14 mouse cellular contexts compared by ENCODE assay signal in genomic region chr10:68147730-68148129, GRCm38 (mm10).
DNase-seq lines count a peak whose midpoint lies in the region; ATAC-seq and TF ChIP-seq lines count a peak whose summit lies in the region.
"Had no signal": no experiment of that assay in that cellular context is flagged by ENCODE, and none has a peak within 500 bp of the region (broad histone marks: within the 10 kb centered on the region; RNA-seq: fewer than 3 reads in every experiment).

No protein-coding gene starts in this region.

- TF ChIP-seq EP300 in heart, adult 2 months (IDR thresholded peaks at IDR 0.05; ENCODE audit: insufficient read depth, low read depth, low read length) = no peak

- no peak overlapping the region for H3K9ac ChIP-seq in heart, adult 2 months (ENCODE audit: low read depth, low read length)
- H3K9ac ChIP-seq in embryonic facial prominence, embryonic 14.5 days (ENCODE audit: low read depth, low read length) = no peak overlapping the region
- H3K9ac ChIP-seq: forebrain, embryonic 12.5 days; hindbrain, embryonic 13.5 days had no signal

- no peaks in the 10 kb centered on the region for H3K27me3 ChIP-seq in heart, adult 2 months (ENCODE audit: control insufficient read depth, insufficient read depth, low read length)
- no peaks in the 10 kb centered on the region for H3K27me3 ChIP-seq in embryonic facial prominence, embryonic 14.5 days (replicated peaks; ENCODE audit: control insufficient read depth, insufficient read depth, low read length)
- no peaks in the 10 kb centered on the region for H3K27me3 ChIP-seq in thymus, adult 2 months (ENCODE audit: control insufficient read depth, insufficient read depth, low read length)
- H3K27me3 ChIP-seq: forebrain, embryonic 12.5 days; hindbrain, embryonic 13.5 days had no signal

- TF ChIP-seq CTCF in heart, adult 2 months (IDR thresholded peaks at IDR 0.05) = no peak
- TF ChIP-seq CTCF in layer of hippocampus, adult 2 months (conservative IDR thresholded peaks at IDR 0.05) = no peak
- no peak for TF ChIP-seq CTCF in thymus, adult 2 months (IDR thresholded peaks at IDR 0.05; ENCODE audit: borderline replicate concordance, control insufficient read depth, extremely low read depth, insufficient read depth, low read length, poor library complexity)

- no peak overlapping the region for H3K4me2 ChIP-seq in embryonic facial prominence, embryonic 14.5 days (ENCODE audit: low read depth, low read length)
- H3K4me2 ChIP-seq: forebrain, embryonic 12.5 days; hindbrain, embryonic 13.5 days had no signal

- intact Hi-C loops in heart, adult 2 months (cut with DNase I) = loop anchor here (2.0 to 5.0 kb wide), 5 partner anchors 45 to 275 kb away; no protein-coding TSS in a partner anchor

- H3K9me3 ChIP-seq in embryonic facial prominence, embryonic 14.5 days (ENCODE audit: control insufficient read depth, low read length) = peaks cover 9% of the 10 kb centered on the region; the same call in 1 of the 2 replicates
- H3K9me3 ChIP-seq: hindbrain, embryonic 13.5 days had no signal

- peak overlapping the region; percentile 2 for H3K27ac ChIP-seq in heart, adult 2 months
- H3K27ac ChIP-seq in layer of hippocampus, adult 2 months = peak overlapping the region; percentile 36; the same call in 1 of the 2 replicates
- H3K27ac ChIP-seq in embryonic facial prominence, embryonic 14.5 days (replicated peaks; ENCODE audit: low read depth, low read length) = peak overlapping the region; percentile 57
- no peak overlapping the region for H3K27ac ChIP-seq in thymus, adult 2 months (ENCODE audit: control insufficient read depth, insufficient read depth, low read length)
- H3K27ac ChIP-seq: forebrain, embryonic 12.5 days; hindbrain, embryonic 13.5 days had no signal

- H3K4me3 ChIP-seq in heart, adult 2 months = no peak overlapping the region
- H3K4me3 ChIP-seq in layer of hippocampus, adult 2 months = no peak overlapping the region
- H3K4me3 ChIP-seq in embryonic facial prominence, embryonic 14.5 days (ENCODE audit: low read depth, low read length) = no peak overlapping the region
- no peak overlapping the region for H3K4me3 ChIP-seq in thymus, adult 2 months (ENCODE audit: control insufficient read depth, insufficient read depth, low read length)
- H3K4me3 ChIP-seq: forebrain, embryonic 12.5 days; hindbrain, embryonic 13.5 days had no signal

- DNase-seq in heart, adult 2 months = no peak
- DNase-seq in heart, adult 9 months (ENCODE audit: low spot score in 2 of 2) = no peak
- DNase-seq in layer of hippocampus, adult 2 months (ENCODE audit: low spot score in 2 of 2) = no peak
- DNase-seq in layer of hippocampus, postnatal 36 days = no peak
- DNase-seq in embryonic facial prominence, embryonic 14.5 days (ENCODE audit: low spot score) = peak; percentile 55
- peak; percentile 65 for DNase-seq in lung, postnatal 10 days
- no peak for DNase-seq in thymus, adult 2 months
- DNase-seq in spleen, adult 18-20 months = no peak
- DNase-seq: cerebellum, adult 2 months; embryo, embryonic 11 days; right cerebral cortex, postnatal 25 days had no signal

- no peak for TF ChIP-seq POLR2A in heart, adult 2 months (IDR thresholded peaks at IDR 0.05; ENCODE audit: insufficient read depth, low read depth, low read length)
- TF ChIP-seq POLR2A in thymus, adult 2 months (IDR thresholded peaks at IDR 0.05; ENCODE audit: control insufficient read depth, extremely low read depth, insufficient read depth, low read length, poor library complexity) = no peak

- peaks cover 6% of the 10 kb centered on the region for H3K4me1 ChIP-seq in heart, adult 2 months (ENCODE audit: control insufficient read depth, insufficient read depth, low read length)
- peaks cover 23% of the 10 kb centered on the region for H3K4me1 ChIP-seq in embryonic facial prominence, embryonic 14.5 days (ENCODE audit: control insufficient read depth, insufficient read depth, low read length)
- H3K4me1 ChIP-seq in thymus, adult 2 months (replicated peaks; ENCODE audit: control insufficient read depth, insufficient read depth, low read length) = no peaks in the 10 kb centered on the region

- peaks cover 5% of the 10 kb centered on the region for H3K36me3 ChIP-seq in heart, adult 2 months (ENCODE audit: control insufficient read depth, insufficient read depth, low read length)
- peaks cover 7% of the 10 kb centered on the region; the same call in 1 of the 2 replicates for H3K36me3 ChIP-seq in embryonic facial prominence, embryonic 14.5 days (ENCODE audit: control insufficient read depth, insufficient read depth, low read length)
- H3K36me3 ChIP-seq in thymus, adult 2 months (ENCODE audit: control insufficient read depth, insufficient read depth, low read length) = no peaks in the 10 kb centered on the region
- H3K36me3 ChIP-seq: G1E; hindbrain, embryonic 13.5 days had no signal

- ATAC-seq in embryonic facial prominence, embryonic 14.5 days (ENCODE audit: low read depth) = no peak

- 68% methylated on average over 6 of the region's 6 CpGs for WGBS in heart, adult 2 months
- 38% methylated on average over 6 of the region's 6 CpGs for WGBS in embryonic facial prominence, embryonic 14.5 days
- 97% methylated on average over 6 of the region's 6 CpGs for WGBS in thymus, adult 2 months

- no peaks in the 10 kb centered on the region for H3K79me2 ChIP-seq in heart, adult 2 months (replicated peaks; ENCODE audit: control insufficient read depth, insufficient read depth, low read length)

Comparison
In these comparisons a context has a peak if more than half of its experiments do, and no peak if none do; other contexts are left out.
1. DNase-seq: peak in embryonic facial prominence, embryonic 14.5 days (single experiment) and lung, postnatal 10 days (single experiment); none in heart, adult 2 months (0 of 2), heart, adult 9 months (0 of 2), layer of hippocampus, adult 2 months (0 of 2), layer of hippocampus, postnatal 36 days (0 of 2), thymus, adult 2 months (single experiment) and spleen, adult 18-20 months (0 of 2).